Mouse (Mus musculus): ENCODE results near the gene Zc3h15. TPM values are rescaled to one million over a fixed set of nuclear protein-coding genes. Genes with fewer than 3 reads are reported as not detected.
A peak's percentile ranks its signal among the peaks of the same experiment; 100 is the strongest.

The Zc3h15 gene
- polyA plus RNA-seq (2014; fragmentation: Nextera tagmentation; extraction: Ambion mirVana): 173 and 198 TPM in 2 replicates

DNA sequence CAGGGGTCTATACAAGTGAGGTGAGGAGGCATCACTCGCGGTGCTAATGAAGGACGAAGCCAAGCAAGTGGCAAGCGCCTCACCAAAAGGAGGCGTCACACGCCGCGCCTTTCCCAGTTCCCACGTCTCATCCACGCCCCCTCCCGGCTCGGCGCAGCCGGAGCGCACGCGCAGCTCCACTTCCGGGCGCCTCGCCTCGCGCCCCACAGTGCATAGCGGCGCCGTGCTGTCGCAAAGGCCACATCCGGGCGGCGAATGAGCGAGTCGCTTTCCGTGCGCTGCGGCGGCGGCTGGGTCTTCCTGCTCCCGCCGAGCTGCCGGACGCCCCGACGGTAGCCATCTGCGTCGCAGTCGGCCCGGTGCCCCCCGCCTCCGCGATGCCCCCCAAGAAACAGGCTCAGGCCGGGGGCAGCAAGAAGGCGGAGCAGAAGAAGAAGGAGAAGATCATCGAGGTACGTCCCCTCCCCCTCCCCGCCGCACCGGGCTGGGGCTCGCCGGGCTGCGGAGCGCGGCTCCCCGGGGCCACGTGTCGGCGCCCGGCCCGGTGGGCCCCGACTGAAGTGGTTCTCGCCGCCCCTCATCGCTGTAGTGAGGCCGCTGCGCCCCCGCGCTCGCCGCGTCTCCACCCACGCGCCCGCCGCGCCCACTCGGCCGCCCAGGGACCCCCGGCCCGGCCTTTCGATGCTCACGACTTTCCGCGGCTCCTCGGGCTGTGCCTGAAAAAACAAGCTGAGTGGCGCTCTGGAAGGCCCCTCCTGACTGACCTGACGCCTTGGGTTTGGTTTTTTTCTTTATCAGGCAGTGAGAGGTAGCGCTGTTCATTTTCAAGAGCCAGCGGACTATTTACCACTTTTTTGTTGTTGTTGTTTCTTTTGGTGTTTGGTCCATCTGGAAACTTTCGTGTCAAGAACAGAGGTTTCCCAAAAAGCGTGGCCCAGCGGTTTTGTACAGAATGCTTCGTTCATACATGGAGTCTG, at the start of gene Zc3h15:
Gene Zc3h15, plus strand, starts transcription at position 160 of the 977 bp plus-strand sequence.
- Histone ChIP-seq H3K4me2 (ENCODE audit: low read depth, low read length) (peak within 1 kb of the TSS; percentile 75), H3K27me3 (ENCODE audit: control insufficient read depth, insufficient read depth, low read length) (no peaks in the 10 kb centered on the region), H3K4me3 (ENCODE audit: low read depth, low read length) (peak within 1 kb of the TSS; percentile 97), H3K27ac (ENCODE audit: low read depth, low read length) (peak within 1 kb of the TSS; percentile 88), H3K36me3 (ENCODE audit: control insufficient read depth, insufficient read depth, low read length) (no peaks in the 10 kb centered on the region), H3K4me1 (ENCODE audit: control insufficient read depth, insufficient read depth, low read length) (peaks cover 16% of the 10 kb centered on the region), H3K9me3 (ENCODE audit: control insufficient read depth, low read length) (no peaks in the 10 kb centered on the region), H3K9ac (replicated peaks; ENCODE audit: low read depth, low read length) (peak within 1 kb of the TSS; percentile 90)
- peak; percentile 100 for ATAC-seq (ENCODE audit: low read depth)
- WGBS: 1% methylated on average over 88 of the region's 100 CpGs

DNA sequence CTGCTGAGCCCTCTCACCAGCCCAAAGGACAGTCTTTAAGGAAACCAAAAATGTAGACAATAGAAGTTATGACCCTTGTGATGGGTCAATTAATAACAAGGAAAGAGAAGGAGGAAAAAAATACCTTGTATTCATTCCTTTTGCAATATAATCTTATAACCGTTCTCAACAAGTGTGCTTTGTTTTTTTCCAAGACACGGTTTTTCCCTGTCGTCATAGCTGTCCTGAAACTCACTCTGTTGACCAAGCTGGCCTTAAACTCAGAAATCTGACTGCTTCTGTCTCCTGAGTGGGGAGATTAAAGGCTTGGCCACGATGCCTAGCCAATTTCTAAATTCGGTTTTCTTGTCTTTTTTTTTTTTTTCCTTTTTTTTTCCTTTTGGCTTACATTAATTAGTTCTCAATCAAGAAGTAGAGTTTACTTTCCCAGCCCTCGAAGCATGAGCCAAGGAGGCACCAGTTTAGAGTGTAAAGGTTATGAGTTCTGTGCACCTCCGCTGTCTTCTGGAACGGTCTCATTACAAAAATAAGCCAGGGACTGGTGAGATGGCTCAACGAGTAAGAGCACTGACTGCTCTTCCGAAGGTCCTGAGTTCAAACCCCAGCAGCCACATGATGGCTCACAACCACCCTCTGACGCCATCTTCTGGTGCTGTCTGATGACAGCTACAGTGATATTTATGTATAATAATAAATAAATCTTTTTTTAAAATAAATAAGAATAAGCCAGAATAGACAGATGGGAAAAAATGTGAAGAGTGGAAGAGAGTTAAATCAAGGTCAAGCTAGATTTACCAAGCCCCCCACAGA, 23.5 kb upstream of the Zc3h15 start:
- Histone ChIP-seq H3K27me3 (ENCODE audit: control insufficient read depth, insufficient read depth, low read length) (no peaks in the 10 kb centered on the region), H3K4me2 (ENCODE audit: low read depth, low read length) (no peak overlapping the region), H3K4me1 (ENCODE audit: control insufficient read depth, insufficient read depth, low read length) (no peaks in the 10 kb centered on the region), H3K4me3 (ENCODE audit: low read depth, low read length) (no peak overlapping the region), H3K27ac (ENCODE audit: low read depth, low read length) (no peak overlapping the region), H3K36me3 (ENCODE audit: control insufficient read depth, insufficient read depth, low read length) (no peaks in the 10 kb centered on the region), H3K9ac (replicated peaks; ENCODE audit: low read depth, low read length) (no peak overlapping the region), H3K9me3 (ENCODE audit: control insufficient read depth, low read length) (no peaks in the 10 kb centered on the region)
- 93% methylated on average over 11 of the region's 11 CpGs for WGBS
- ATAC-seq (ENCODE audit: low read depth): no peak

DNA sequence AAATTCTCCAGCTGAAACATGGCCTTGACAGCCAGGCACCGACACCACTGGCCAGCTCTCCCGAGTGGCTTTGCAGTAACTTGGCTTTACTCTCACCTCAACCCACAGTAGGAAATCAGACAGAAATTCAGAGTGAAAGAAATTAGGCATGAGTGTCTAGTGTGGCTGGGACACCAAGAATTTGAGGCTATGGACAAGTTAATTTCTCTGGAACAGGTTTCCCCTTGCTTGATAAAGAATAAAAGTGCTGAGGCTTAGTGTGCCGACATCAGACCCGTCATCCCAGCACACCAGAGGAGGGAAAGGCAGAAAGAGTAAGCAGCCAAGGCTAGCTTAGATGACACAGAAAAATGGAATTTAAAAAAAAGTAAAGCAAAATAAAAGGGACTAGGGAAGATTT, 22.7 kb upstream of the Zc3h15 start:
- Histone ChIP-seq H3K9ac (replicated peaks; ENCODE audit: low read depth, low read length) (no peak overlapping the region), H3K4me2 (ENCODE audit: low read depth, low read length) (no peak overlapping the region), H3K27me3 (ENCODE audit: control insufficient read depth, insufficient read depth, low read length) (no peaks in the 10 kb centered on the region), H3K4me1 (ENCODE audit: control insufficient read depth, insufficient read depth, low read length) (no peaks in the 10 kb centered on the region), H3K9me3 (ENCODE audit: control insufficient read depth, low read length) (no peaks in the 10 kb centered on the region), H3K27ac (ENCODE audit: low read depth, low read length) (no peak overlapping the region), H3K36me3 (ENCODE audit: control insufficient read depth, insufficient read depth, low read length) (no peaks in the 10 kb centered on the region), H3K4me3 (ENCODE audit: low read depth, low read length) (no peak overlapping the region)
- no peak for ATAC-seq (ENCODE audit: low read depth)
- 91% methylated on average over 4 of the region's 4 CpGs for WGBS

DNA sequence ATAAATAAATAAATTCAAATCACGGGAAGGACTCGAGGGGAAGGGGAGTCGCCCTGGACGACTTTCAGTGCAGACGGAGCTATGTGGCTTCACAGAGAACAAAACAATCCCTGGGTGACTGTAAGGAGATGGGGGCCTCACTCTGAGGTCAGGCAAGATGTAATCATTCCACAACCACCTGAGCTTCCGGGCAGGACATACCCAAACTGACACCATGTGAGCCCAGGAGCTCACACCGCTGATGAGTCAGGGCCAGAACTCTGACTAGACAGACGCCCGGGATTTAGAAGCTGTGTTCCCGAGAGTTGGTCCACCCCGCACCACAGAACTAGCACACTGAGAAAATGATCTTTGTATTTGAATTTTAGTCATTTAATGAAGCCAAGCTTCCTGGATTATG, 21.4 kb upstream of the Zc3h15 start:
- no peaks in the 10 kb centered on the region for H3K36me3 ChIP-seq (ENCODE audit: control insufficient read depth, insufficient read depth, low read length)
- no peak for ATAC-seq (ENCODE audit: low read depth)
- H3K4me3 ChIP-seq (ENCODE audit: low read depth, low read length): no peak overlapping the region
- 54% methylated on average over 11 of the region's 11 CpGs for WGBS
- H3K4me1 ChIP-seq (ENCODE audit: control insufficient read depth, insufficient read depth, low read length): no peaks in the 10 kb centered on the region
- H3K27ac ChIP-seq (ENCODE audit: low read depth, low read length): no peak overlapping the region
- no peak overlapping the region for H3K9ac ChIP-seq (replicated peaks; ENCODE audit: low read depth, low read length)
- H3K9me3 ChIP-seq (ENCODE audit: control insufficient read depth, low read length): no peaks in the 10 kb centered on the region
- no peak overlapping the region for H3K4me2 ChIP-seq (ENCODE audit: low read depth, low read length)
- no peaks in the 10 kb centered on the region for H3K27me3 ChIP-seq (ENCODE audit: control insufficient read depth, insufficient read depth, low read length)

DNA sequence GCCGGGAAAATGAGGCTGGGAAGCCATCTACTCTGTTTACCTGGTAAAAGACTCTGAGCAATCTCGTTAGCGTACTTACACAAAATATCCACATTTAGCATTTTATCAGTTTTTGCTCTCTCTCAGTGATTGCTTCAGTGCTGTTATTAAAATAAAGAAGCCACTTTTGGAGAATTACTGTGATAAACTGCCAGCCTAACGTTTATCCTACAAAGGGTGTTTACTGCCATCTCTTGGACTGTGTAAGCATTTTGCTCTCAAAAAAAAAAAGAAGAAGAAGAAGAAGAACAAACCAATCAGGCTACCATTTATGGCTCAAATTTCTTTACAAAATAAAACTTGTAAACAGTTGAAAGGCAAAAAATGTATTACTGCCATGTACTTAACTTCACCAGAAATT, 20.2 kb upstream of the Zc3h15 start:
- no peak for ATAC-seq (ENCODE audit: low read depth)
- WGBS: 62% methylated on average over 4 of the region's 4 CpGs
- H3K4me1 ChIP-seq (ENCODE audit: control insufficient read depth, insufficient read depth, low read length): no peaks in the 10 kb centered on the region
- no peak overlapping the region for H3K9ac ChIP-seq (replicated peaks; ENCODE audit: low read depth, low read length)
- H3K27ac ChIP-seq (ENCODE audit: low read depth, low read length): no peak overlapping the region
- no peaks in the 10 kb centered on the region for H3K27me3 ChIP-seq (ENCODE audit: control insufficient read depth, insufficient read depth, low read length)
- H3K36me3 ChIP-seq (ENCODE audit: control insufficient read depth, insufficient read depth, low read length): no peaks in the 10 kb centered on the region
- no peaks in the 10 kb centered on the region for H3K9me3 ChIP-seq (ENCODE audit: control insufficient read depth, low read length)
- H3K4me3 ChIP-seq (ENCODE audit: low read depth, low read length): no peak overlapping the region
- H3K4me2 ChIP-seq (ENCODE audit: low read depth, low read length): no peak overlapping the region

DNA sequence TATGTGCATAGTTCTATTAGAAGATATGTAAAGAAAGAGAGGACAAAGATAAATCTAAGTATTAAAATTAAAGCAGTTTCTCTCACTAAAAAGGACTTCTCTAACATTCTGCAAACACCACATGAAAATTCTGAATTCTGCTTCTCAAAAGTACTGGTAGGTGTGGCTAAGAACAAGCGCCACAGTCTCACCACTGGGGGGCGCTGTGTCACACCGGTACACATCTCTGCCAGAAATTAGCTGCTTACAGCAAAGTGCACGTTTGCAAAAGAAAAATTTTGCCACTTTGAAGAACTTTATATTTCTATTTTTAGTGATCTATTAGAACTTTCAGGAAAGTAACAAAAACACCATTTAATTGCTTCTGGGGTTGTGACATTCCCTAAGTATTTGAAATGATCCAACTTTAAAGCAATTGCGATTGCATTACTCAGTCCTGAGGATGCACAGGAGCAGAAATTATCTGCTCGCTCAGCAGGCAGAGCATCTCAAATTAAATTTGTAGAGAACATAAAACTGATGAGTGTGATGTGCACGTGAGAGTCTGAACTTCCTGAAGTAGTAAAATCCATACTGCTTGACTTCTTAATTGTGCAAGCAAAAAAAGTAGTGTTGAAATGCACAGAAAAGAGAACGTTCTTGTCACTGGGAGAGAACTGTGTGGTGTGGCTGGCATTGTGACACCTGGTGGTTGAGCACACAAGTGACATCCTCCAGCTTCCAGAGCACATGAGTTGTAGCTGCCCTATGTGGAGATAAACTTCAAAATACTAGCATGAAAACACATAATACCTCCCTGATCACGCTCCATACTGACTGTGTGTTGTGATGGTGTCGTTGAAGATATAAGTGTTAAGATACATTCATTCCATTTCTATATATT, 18.8 kb upstream of the Zc3h15 start:
- 27% methylated on average over 10 of the region's 10 CpGs for WGBS
- Histone ChIP-seq H3K4me2 (ENCODE audit: low read depth, low read length) (no peak overlapping the region), H3K4me1 (ENCODE audit: control insufficient read depth, insufficient read depth, low read length) (no peaks in the 10 kb centered on the region), H3K27me3 (ENCODE audit: control insufficient read depth, insufficient read depth, low read length) (no peaks in the 10 kb centered on the region), H3K36me3 (ENCODE audit: control insufficient read depth, insufficient read depth, low read length) (no peaks in the 10 kb centered on the region), H3K27ac (ENCODE audit: low read depth, low read length) (no peak overlapping the region), H3K4me3 (ENCODE audit: low read depth, low read length) (no peak overlapping the region), H3K9me3 (ENCODE audit: control insufficient read depth, low read length) (no peaks in the 10 kb centered on the region), H3K9ac (replicated peaks; ENCODE audit: low read depth, low read length) (no peak overlapping the region)
- ATAC-seq (ENCODE audit: low read depth): peak; percentile 79

DNA sequence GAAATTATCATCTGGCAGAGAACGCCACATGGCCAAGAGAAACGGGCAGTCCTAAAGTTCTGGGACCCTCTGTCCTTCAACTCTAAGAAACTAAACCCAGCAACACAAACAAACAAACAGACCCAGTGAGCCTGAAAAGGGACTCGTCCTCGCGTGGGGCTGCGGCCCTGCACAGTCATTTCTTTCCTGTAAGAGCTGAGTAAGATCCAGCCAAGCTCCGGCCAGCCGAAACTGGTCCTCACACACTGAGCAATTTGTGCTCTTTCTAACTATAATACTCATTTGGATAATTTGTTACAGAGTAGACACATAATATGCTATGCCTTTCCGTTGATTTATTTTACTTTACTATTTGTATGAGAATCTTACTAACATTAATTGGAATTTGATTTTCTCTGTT, 17.4 kb upstream of the Zc3h15 start:
- no peak overlapping the region for H3K27ac ChIP-seq (ENCODE audit: low read depth, low read length)
- no peak for ATAC-seq (ENCODE audit: low read depth)
- H3K4me2 ChIP-seq (ENCODE audit: low read depth, low read length): no peak overlapping the region
- H3K4me3 ChIP-seq (ENCODE audit: low read depth, low read length): no peak overlapping the region
- no peaks in the 10 kb centered on the region for H3K9me3 ChIP-seq (ENCODE audit: control insufficient read depth, low read length)
- no peak overlapping the region for H3K9ac ChIP-seq (replicated peaks; ENCODE audit: low read depth, low read length)
- H3K36me3 ChIP-seq (ENCODE audit: control insufficient read depth, insufficient read depth, low read length): no peaks in the 10 kb centered on the region
- H3K27me3 ChIP-seq (ENCODE audit: control insufficient read depth, insufficient read depth, low read length): no peaks in the 10 kb centered on the region
- H3K4me1 ChIP-seq (ENCODE audit: control insufficient read depth, insufficient read depth, low read length): no peaks in the 10 kb centered on the region
- 88% methylated on average over 9 of the region's 9 CpGs for WGBS

DNA sequence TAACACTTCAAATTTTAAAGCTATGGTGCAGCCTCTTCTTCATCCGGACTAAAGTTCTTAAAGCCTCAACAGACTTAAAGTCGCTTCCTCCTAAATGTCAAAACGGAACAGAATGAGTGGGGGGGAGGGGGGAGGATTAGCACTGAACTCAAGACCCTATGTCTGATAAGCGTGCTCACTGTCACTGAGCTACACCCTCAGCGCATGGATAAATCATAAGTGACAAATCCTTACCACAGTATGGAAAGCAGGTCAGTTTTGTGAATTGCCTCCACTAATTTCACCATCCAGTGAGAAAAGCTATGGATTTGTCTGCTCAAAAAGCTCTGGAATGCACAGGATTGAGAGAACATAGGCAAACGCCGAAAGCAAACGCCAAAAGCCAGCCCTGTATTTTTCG, 16.7 kb upstream of the Zc3h15 start:
- no peak overlapping the region for H3K4me2 ChIP-seq (ENCODE audit: low read depth, low read length)
- no peak for ATAC-seq (ENCODE audit: low read depth)
- no peaks in the 10 kb centered on the region for H3K9me3 ChIP-seq (ENCODE audit: control insufficient read depth, low read length)
- H3K4me1 ChIP-seq (ENCODE audit: control insufficient read depth, insufficient read depth, low read length): no peaks in the 10 kb centered on the region
- H3K36me3 ChIP-seq (ENCODE audit: control insufficient read depth, insufficient read depth, low read length): no peaks in the 10 kb centered on the region
- WGBS: 85% methylated on average over 9 of the region's 9 CpGs
- no peaks in the 10 kb centered on the region for H3K27me3 ChIP-seq (ENCODE audit: control insufficient read depth, insufficient read depth, low read length)
- no peak overlapping the region for H3K27ac ChIP-seq (ENCODE audit: low read depth, low read length)
- no peak overlapping the region for H3K4me3 ChIP-seq (ENCODE audit: low read depth, low read length)
- H3K9ac ChIP-seq (replicated peaks; ENCODE audit: low read depth, low read length): no peak overlapping the region

All from neural tube, embryonic 14.5 days (tissue).